Mouse (Mus musculus) CH12.LX (cell line): ENCODE results near the gene Gna15. TPM values are rescaled to one million over a fixed set of nuclear protein-coding genes. Genes with fewer than 3 reads are reported as not detected.
A peak's percentile ranks its signal among the peaks of the same experiment; 100 is the strongest.

Experiments used
- DNase-seq: peaks from one replicate; pipeline ENCODE4 v3.0.0-alpha.2; 2013; ENCODE audit errors: extremely low read depth
- H3K27ac ChIP-seq: 2 replicates; pipeline ENCODE4 v1.5.1; 2012; ENCODE audit warnings: low read depth, mild to moderate bottlenecking, control low read depth, moderate library complexity; ENCODE audit not compliant: insufficient read depth
- H3K27me3 ChIP-seq: replicated peaks from 2 replicates; pipeline ENCODE3; 2012; ENCODE audit warnings: inconsistent platforms
- H3K36me3 ChIP-seq, 2 experiments: replicated peaks in 1 of 2; 2 replicates each; pipeline versions ENCODE3 to v1.6.1; 2012; ENCODE audit warnings: inconsistent platforms in 1 of 2, low read length in 1 of 2, mild to moderate bottlenecking in 1 of 2, mixed read lengths in 1 of 2, moderate library complexity in 1 of 2; ENCODE audit not compliant: control insufficient read depth in 1 of 2, insufficient read depth in 1 of 2
- H3K4me1 ChIP-seq, 2 experiments: 2 replicates each; pipeline ENCODE4 v1.6.1; 2012; ENCODE audit warnings: inconsistent platforms in 1 of 2, moderate library complexity in 1 of 2; ENCODE audit not compliant: insufficient read depth in 2 of 2, control insufficient read depth in 1 of 2
- H3K4me2 ChIP-seq: 2 replicates; pipeline ENCODE4 v1.6.1; 2012; ENCODE audit warnings: low read depth, mild to moderate bottlenecking, control low read depth; ENCODE audit not compliant: poor library complexity, insufficient read depth, severe bottlenecking
- H3K4me3 ChIP-seq, 3 experiments: fragments of 150-350 bp in 1 of 3; sonication (generic) in 1 of 3; replicated peaks in 1 of 3; 2 replicates each; pipeline versions ENCODE3 to v1.5.1; 2011 to 2012; ENCODE audit warnings: low read depth in 2 of 3, low read length in 2 of 3, mild to moderate bottlenecking in 2 of 3, moderate library complexity in 2 of 3, control low read depth in 1 of 3, improper control_type of control experiment in 1 of 3, inconsistent platforms in 1 of 3, mixed read lengths in 1 of 3; ENCODE audit not compliant: poor library complexity in 1 of 3
- H3K79me2 ChIP-seq: replicated peaks from 2 replicates; pipeline ENCODE4 v1.6.1; 2012; ENCODE audit warnings: mild to moderate bottlenecking, moderate library complexity; ENCODE audit not compliant: control insufficient read depth, poor library complexity, insufficient read depth, severe bottlenecking; ENCODE audit errors: extremely low read depth
- H3K9ac ChIP-seq: 2 replicates; pipeline ENCODE4 v1.6.1; 2012; ENCODE audit warnings: low read depth, mild to moderate bottlenecking, control low read depth, moderate library complexity; ENCODE audit not compliant: insufficient read depth
- H3K9me3 ChIP-seq: replicated peaks from 2 replicates; pipeline ENCODE3; 2012; ENCODE audit warnings: low read length, inconsistent platforms, mixed read lengths
- CHD1 ChIP-seq: IDR thresholded peaks from 2 replicates; pipeline ENCODE4 v1.6.1; 2012; ENCODE audit warnings: low read depth, low read length, improper control_type of control experiment, inconsistent platforms
- CHD2 ChIP-seq: IDR thresholded peaks from 2 replicates; pipeline ENCODE4 v1.6.1; 2011; ENCODE audit warnings: low read length, improper control_type of control experiment
- CTCF ChIP-seq, 2 experiments: IDR thresholded peaks in 1 of 2; conservative IDR thresholded peaks in 1 of 2; 2 replicates each; pipeline ENCODE4 v1.5.1; 2011 to 2012; ENCODE audit warnings: low read depth in 2 of 2, low read length in 2 of 2, improper control_type of control experiment in 1 of 2, inconsistent platforms in 1 of 2, mild to moderate bottlenecking in 1 of 2, moderate library complexity in 1 of 2
- EP300 ChIP-seq: IDR thresholded peaks from 2 replicates; pipeline ENCODE4 v1.6.1; 2011; ENCODE audit warnings: low read length, improper control_type of control experiment
- ETS1 ChIP-seq: conservative IDR thresholded peaks from 2 replicates; pipeline ENCODE4 v1.6.1; 2012; ENCODE audit warnings: low read depth, mild to moderate bottlenecking, inconsistent platforms, low read length, improper control_type of control experiment, moderate library complexity
- GABPA ChIP-seq: IDR thresholded peaks from 2 replicates; pipeline ENCODE4 v1.6.1; 2012; ENCODE audit warnings: low read depth, low read length, improper control_type of control experiment, inconsistent platforms; ENCODE audit not compliant: insufficient replicate concordance
- JUN ChIP-seq: IDR thresholded peaks from 2 replicates; pipeline ENCODE4 v1.6.1; 2011; ENCODE audit warnings: low read depth, mild to moderate bottlenecking, low read length, improper control_type of control experiment, moderate library complexity; ENCODE audit not compliant: insufficient read depth
- JUND ChIP-seq: conservative IDR thresholded peaks from 2 replicates; pipeline ENCODE4 v1.6.1; 2011; ENCODE audit warnings: low read depth, low read length, improper control_type of control experiment
- KAT2A ChIP-seq: IDR thresholded peaks from 2 replicates; pipeline ENCODE4 v1.6.1; 2012; ENCODE audit warnings: low read length, improper control_type of control experiment, inconsistent platforms; ENCODE audit not compliant: insufficient replicate concordance
- MEF2A ChIP-seq: IDR thresholded peaks from 2 replicates; pipeline ENCODE4 v1.6.1; 2014; ENCODE audit warnings: low read depth, mild to moderate bottlenecking, inconsistent platforms, low read length, improper control_type of control experiment, borderline replicate concordance
- MXI1 ChIP-seq: IDR thresholded peaks from 2 replicates; pipeline ENCODE4 v1.6.1; 2011; ENCODE audit warnings: mild to moderate bottlenecking, low read depth, low read length, improper control_type of control experiment
- MYC ChIP-seq: IDR thresholded peaks from 2 replicates; pipeline ENCODE4 v1.6.1; 2011; ENCODE audit warnings: low read depth, mild to moderate bottlenecking, improper control_type of control experiment, low read length
- PAX5 ChIP-seq: IDR thresholded peaks from 2 replicates; pipeline ENCODE4 v1.6.1; 2012; ENCODE audit warnings: low read length, inconsistent platforms, mixed read lengths
- POLR2A ChIP-seq: IDR thresholded peaks from 2 replicates; pipeline ENCODE4 v1.6.1; 2011; ENCODE audit warnings: low read depth, mild to moderate bottlenecking, improper control_type of control experiment, low read length
- POLR2AphosphoS2 ChIP-seq: IDR thresholded peaks from 2 replicates; pipeline ENCODE4 v1.6.1; 2011; ENCODE audit warnings: low read depth, low read length, improper control_type of control experiment
- RAD21 ChIP-seq: IDR thresholded peaks from 2 replicates; pipeline ENCODE4 v1.6.1; 2011; ENCODE audit warnings: low read depth, mild to moderate bottlenecking, low read length, improper control_type of control experiment, moderate library complexity
- SIN3A ChIP-seq: IDR thresholded peaks from 2 replicates; pipeline ENCODE4 v1.6.1; 2012; ENCODE audit warnings: low read length, improper control_type of control experiment, inconsistent platforms
- SMC3 ChIP-seq: IDR thresholded peaks from 2 replicates; pipeline ENCODE4 v1.6.1; 2011; ENCODE audit warnings: low read depth, low read length, improper control_type of control experiment
- TCF12 ChIP-seq: IDR thresholded peaks from 2 replicates; pipeline ENCODE4 v1.6.1; 2014; ENCODE audit warnings: low read depth, mild to moderate bottlenecking, inconsistent platforms, low read length, improper control_type of control experiment
- ZC3H11A ChIP-seq: IDR thresholded peaks from 2 replicates; pipeline ENCODE4 v1.6.1; 2012; ENCODE audit warnings: low read depth, mild to moderate bottlenecking, inconsistent platforms, low read length, improper control_type of control experiment
- ZKSCAN1 ChIP-seq: IDR thresholded peaks from 2 replicates; pipeline ENCODE4 v1.6.1; 2012; ENCODE audit warnings: low read depth, inconsistent platforms, low read length, improper control_type of control experiment, borderline replicate concordance
- ZMIZ1 ChIP-seq: IDR thresholded peaks from 2 replicates; pipeline ENCODE4 v1.6.1; 2012; ENCODE audit warnings: low read depth, mild to moderate bottlenecking, inconsistent platforms, low read length, improper control_type of control experiment
- ZNF384 ChIP-seq: IDR thresholded peaks from 2 replicates; pipeline ENCODE4 v1.6.1; 2012; ENCODE audit warnings: low read depth, low read length, improper control_type of control experiment, inconsistent platforms
- dilution Hi-C: fragments of 300-500 bp; cut with MboI; formaldehyde crosslinking; loops from 2 replicates; pipeline ENCODE4 v1.14.3; 2020; ENCODE audit warnings: low sequenced_read_pairs; ENCODE audit not compliant: extremely low pct_unique_long_range_greater_than_20kb, extremely low pct_ligation_motif_present
- in situ Hi-C: fragments of 300-500 bp; cut with MboI; formaldehyde crosslinking; loops from 3 replicates; pipeline ENCODE4 v1.14.3; 2019; ENCODE audit warnings: low sequenced_read_pairs, low pct_ligation_motif_present, low pct_unique_long_range_greater_than_20kb, mixed read lengths
- polyA plus RNA-seq: library from polyadenylated mRNA; unstranded; fragments of >175 nt; gene quantifications from 2 replicates; pipeline ENCODE4 v1.2.1, GENCODE M21; 2012; ENCODE audit warnings: low read depth; ENCODE audit not compliant: insufficient read length
- total RNA-seq, 2 experiments: library from RNA; depleted of rRNA; stranded (reverse); fragments of 300-350 nt in 1 of 2; fragments of >200 nt in 1 of 2; gene quantifications; 2 replicates each; pipeline ENCODE4 v1.2.3; 2012 to 2014

Gna15 gene
- total and polyA plus RNA-seq, 3 experiments, result 5.2 to 10.0 (median 5.2) TPM

- Histone ChIP-seq H3K4me3 (no peak overlapping the region), H3K9me3 (peaks cover 5% of the 10 kb centered on the region), H3K79me2 (peaks cover 14% of the 10 kb centered on the region; the same call in 1 of the 2 replicates), H3K27me3 (peaks cover 41% of the 10 kb centered on the region), H3K4me2 (no peak overlapping the region), H3K36me3 (peaks cover 0 to 2% of the 10 kb centered on the region in 2 experiments), H3K9ac (no peak overlapping the region), H3K4me1 (peaks cover 8 to 31% of the 10 kb centered on the region in 2 experiments; a peak in 3 of 4 replicates), H3K27ac (no peak overlapping the region)
- DNase-seq, result no peak
- dilution Hi-C loops (no loop called here), in situ Hi-C loops (no loop called here)
- TF ChIP-seq SIN3A (no peak), ZNF384 (0 out of 2 replicates have a peak, but pooled peaks have one; percentile 4)
These were observed 33.5 kb upstream of the Gna15 start for GRCm38 (mm10) chr10:81557491-81557890.

GRCm38 (mm10) chr10:81556282-81556681, 32.3 kb upstream of the Gna15 start:
- Histone ChIP-seq H3K27ac (no peak overlapping the region), H3K9me3 (peaks cover 5% of the 10 kb centered on the region), H3K9ac (no peak overlapping the region), H3K4me2 (no peak overlapping the region), H3K79me2 (peaks cover 12% of the 10 kb centered on the region; the same call in 1 of the 2 replicates), H3K4me3 (no peak overlapping the region), H3K27me3 (peaks cover 33% of the 10 kb centered on the region), H3K36me3 (no peaks in the 10 kb centered on the region), H3K4me1 (peaks cover 7 to 40% of the 10 kb centered on the region in 2 experiments)
- in situ Hi-C loops, result no loop called here
- DNase-seq, result no peak
- TF ChIP-seq CTCF (conservative IDR thresholded peaks at IDR 0.05 in 1 of 2, IDR thresholded peaks at IDR 0.05 in 1 of 2; ENCODE audit: low read depth in 2 of 2, low read length in 2 of 2) (peak; percentile 38 to 40; a peak in 3 of 4 replicates), ZKSCAN1 (no peak)
- dilution Hi-C loops, result no loop called here

GRCm38 (mm10) chr10:81553807-81554755, 30.1 kb upstream of the Gna15 start:
- no peak overlapping the region for H3K4me2 ChIP-seq
- H3K27me3 ChIP-seq, result peaks cover 20% of the 10 kb centered on the region
- no peak overlapping the region for H3K9ac ChIP-seq
- H3K79me2 ChIP-seq, result no peaks in the 10 kb centered on the region
- H3K27ac ChIP-seq, result peak overlapping the region; percentile 36; the same call in 1 of the 2 replicates
- peaks cover 5% of the 10 kb centered on the region for H3K9me3 ChIP-seq
- dilution Hi-C loops, result no loop called here
- no peaks in the 10 kb centered on the region for H3K36me3 ChIP-seq
- peaks cover 8 to 50% of the 10 kb centered on the region in 2 experiments for H3K4me1 ChIP-seq
- DNase-seq, result peak; percentile 79
- no peak overlapping the region for H3K4me3 ChIP-seq
- in situ Hi-C loops, result no loop called here
- TF ChIP-seq TCF12, result peak; percentile 72
- TF ChIP-seq ETS1, result peak; percentile 56
- TF ChIP-seq MYC, result no peak
- TF ChIP-seq MXI1, result no peak
- no peak for TF ChIP-seq POLR2A
- no peak for TF ChIP-seq CHD1
- TF ChIP-seq ZNF384, result no peak
- TF ChIP-seq KAT2A, result 0 out of 2 replicates have a peak, but pooled peaks have one; percentile 62
- TF ChIP-seq EP300, result no peak; the same call in 1 of the 2 replicates
- TF ChIP-seq SMC3, result no peak
- no peak for TF ChIP-seq GABPA
- no peak for TF ChIP-seq ZMIZ1
- no peak for TF ChIP-seq RAD21
- no peak for TF ChIP-seq JUN
- TF ChIP-seq CTCF (conservative IDR thresholded peaks at IDR 0.05 in 1 of 2, IDR thresholded peaks at IDR 0.05 in 1 of 2; ENCODE audit: low read depth in 2 of 2, low read length in 2 of 2), result no peak
- TF ChIP-seq ZC3H11A, result no peak
- peak; percentile 60 for TF ChIP-seq CHD2
- TF ChIP-seq JUND, result no peak
- no peak for TF ChIP-seq POLR2AphosphoS2
- TF ChIP-seq PAX5, result no peak
- peak; percentile 77 for TF ChIP-seq MEF2A
